Mouse (Mus musculus): ENCODE results near the gene Gm44973. TPM values are rescaled to one million over a fixed set of nuclear protein-coding genes. Genes with fewer than 3 reads are reported as not detected.
"Not testable (repeated sequence)": the region's sequence is repeated elsewhere in the genome, so short reads cannot be mapped to it uniquely, and the experiment has no call there.

The Gm44973 gene
- not detected for total RNA-seq (2022)

GRCm38 (mm10) chr7:5015118-5016001 is at the start of gene Gm44973:
Gm44973 (plus strand) TSS chr7:5015496.
- DNase-seq (ENCODE audit: low spot score in 2 of 2), result peak; percentile 82 to 93

- no peak for DNase-seq (ENCODE audit: low spot score in 2 of 2)
Observed at GRCm38 (mm10) chr7:4971068-4971467, 44.2 kb upstream of the Gm44973 start, which contains the start of gene Sbk3. Sbk3 (minus strand) TSS chr7:4971168.

GRCm38 (mm10) chr7:4971710-4972109 is 43.6 kb upstream of the Gm44973 start:
- no peak for DNase-seq (ENCODE audit: low spot score in 2 of 2)

- no peak for DNase-seq (ENCODE audit: low spot score in 2 of 2)
Observed at GRCm38 (mm10) chr7:4972321-4973047, 42.8 kb upstream of the Gm44973 start.

GRCm38 (mm10) chr7:4975455-4975854 is 39.8 kb upstream of the Gm44973 start:
- no peak for DNase-seq (ENCODE audit: low spot score in 2 of 2)

- no peak for DNase-seq (ENCODE audit: low spot score in 2 of 2)
Observed at GRCm38 (mm10) chr7:4976832-4977231, 38.5 kb upstream of the Gm44973 start.

GRCm38 (mm10) chr7:4988250-4988649 is 27.0 kb upstream of the Gm44973 start:
- DNase-seq (ENCODE audit: low spot score in 2 of 2), result no peak

GRCm38 (mm10) chr7:4993347-4993998 is 21.8 kb upstream of the Gm44973 start:
- DNase-seq (ENCODE audit: low spot score in 2 of 2), result peak in 1 of 2 experiments; percentile 23

- DNase-seq (ENCODE audit: low spot score in 2 of 2), result peak in 1 of 2 experiments; percentile 12
Observed at GRCm38 (mm10) chr7:4993999-4994788, 21.1 kb upstream of the Gm44973 start.

- DNase-seq (ENCODE audit: low spot score in 2 of 2), result peak in 1 of 2 experiments; percentile 21
Observed at GRCm38 (mm10) chr7:4995268-4996002, 19.9 kb upstream of the Gm44973 start.

GRCm38 (mm10) chr7:4996003-4996895 is 19.0 kb upstream of the Gm44973 start, which contains the start of gene Zfp579:
Zfp579 (minus strand) TSS chr7:4996158.
- DNase-seq (ENCODE audit: low spot score in 2 of 2), result peak; percentile 82 to 92

- no peak for DNase-seq (ENCODE audit: low spot score in 2 of 2)
Observed at GRCm38 (mm10) chr7:4996934-4997333, 18.4 kb upstream of the Gm44973 start.

GRCm38 (mm10) chr7:4999876-5000275 is 15.4 kb upstream of the Gm44973 start:
- DNase-seq (ENCODE audit: low spot score in 2 of 2), result no peak

- not testable (repeated sequence) for DNase-seq (ENCODE audit: low spot score in 2 of 2)
Observed at GRCm38 (mm10) chr7:5002876-5003275, 12.4 kb upstream of the Gm44973 start.

- no peak for DNase-seq (ENCODE audit: low spot score in 2 of 2)
Observed at GRCm38 (mm10) chr7:5008229-5008628, 7.1 kb upstream of the Gm44973 start.

- no peak for DNase-seq (ENCODE audit: low spot score in 2 of 2)
Observed at GRCm38 (mm10) chr7:5012681-5013513, 2.4 kb upstream of the Gm44973 start.

- DNase-seq (ENCODE audit: low spot score in 2 of 2), result peak; percentile 95 to 96
Observed at GRCm38 (mm10) chr7:5014251-5015117, 812 bp upstream of the Gm44973 start, which contains the start of the genes Zfp524 and Fiz1. Zfp524 (plus strand) TSS chr7:5014415. Fiz1 (minus strand) TSS chr7:5014697.

Measured in left cerebral cortex, adult 8-10 months (tissue).